Mouse (Mus musculus) inflammation-experienced regulatory T-cells, adult 16 weeks (primary cell): ENCODE results near the gene F930015N05Rik. TPM values are rescaled to one million over a fixed set of nuclear protein-coding genes. Genes with fewer than 3 reads are reported as not detected.

Source experiments
- polyA plus RNA-seq: library from polyadenylated mRNA; unstranded; fragments of 100-300 nt; shearing (Covaris generic); gene quantifications from one replicate; pipeline ENCODE4 v1.2.1, GENCODE M21; 2017

Gene F930015N05Rik
- polyA plus RNA-seq = not detected

DNA sequence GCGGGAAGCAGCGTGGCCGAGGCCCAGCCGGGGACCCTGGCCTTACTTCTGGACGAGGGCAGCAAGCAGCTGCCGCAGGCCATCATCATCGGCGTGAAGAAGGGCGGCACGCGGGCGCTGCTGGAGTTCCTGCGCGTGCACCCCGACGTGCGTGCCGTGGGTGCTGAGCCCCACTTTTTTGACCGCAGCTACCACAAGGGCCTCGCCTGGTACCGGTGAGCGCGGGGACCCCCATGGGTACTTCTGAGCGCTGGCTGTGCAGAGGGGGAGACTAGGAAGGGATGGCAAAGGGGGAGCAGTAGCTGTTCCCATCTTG is at the start of gene F930015N05Rik:
Gene F930015N05Rik (minus strand): TSS at position 242 of the 316 bp plus-strand sequence.

DNA sequence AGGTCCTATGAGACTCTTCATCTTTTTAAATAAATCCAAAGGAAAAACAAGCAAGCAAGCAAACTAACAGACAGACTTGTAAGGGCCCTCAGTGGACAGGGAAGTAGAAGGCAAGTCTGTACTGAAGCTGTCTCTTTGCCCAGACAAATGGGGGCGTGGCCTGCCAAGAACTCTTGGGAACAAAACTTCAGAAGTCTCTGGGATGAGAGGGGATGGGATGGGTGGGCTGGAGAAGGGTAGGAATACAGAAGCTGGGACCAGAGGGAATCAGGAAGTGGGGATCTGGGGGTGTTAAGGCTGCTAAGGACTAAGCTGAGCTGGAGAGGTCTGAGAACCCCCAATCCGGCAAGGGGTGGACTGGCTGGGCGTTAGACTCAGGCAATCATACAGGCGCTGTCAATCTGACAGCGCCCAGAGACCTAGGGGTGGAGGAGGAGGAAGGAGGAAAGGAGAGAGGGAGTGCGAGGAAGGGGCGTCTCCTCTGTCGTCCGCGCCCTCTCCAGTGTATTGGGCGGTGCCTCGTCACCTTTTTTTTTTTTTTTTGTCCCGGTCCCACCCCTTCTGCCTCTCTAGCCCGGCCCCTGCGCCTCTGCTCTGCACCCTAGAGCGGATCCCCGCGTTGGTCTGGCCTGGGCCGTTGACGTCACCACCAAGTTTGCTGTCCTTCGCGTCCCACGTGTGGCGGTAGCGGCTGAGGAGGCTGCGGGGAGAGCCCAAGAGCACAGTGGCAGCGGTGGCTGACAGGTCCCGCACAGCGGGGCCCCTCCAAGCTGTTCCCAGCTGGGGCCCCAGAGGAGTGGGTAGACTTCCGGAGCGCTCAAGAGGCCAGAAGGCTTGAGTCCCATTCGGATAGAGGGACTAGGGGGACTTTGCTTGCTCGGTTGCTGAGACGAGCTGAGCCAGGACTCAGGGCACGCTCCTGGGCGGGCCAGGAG is 1.6 kb downstream of the F930015N05Rik start, which contains the start of gene Hs3st3a1:
Gene Hs3st3a1 (plus strand): TSS at position 722 of the 935 bp plus-strand sequence.

Other genes starting within 250 kb of the F930015N05Rik start
- gene Hs3st3a1, start 1.3 kb downstream of the F930015N05Rik start, polyA plus RNA-seq = not detected